Mouse (Mus musculus) hindbrain, embryonic 15.5 days (tissue): ENCODE measurements around the gene Zfp652. TPM values are rescaled to one million over a fixed set of nuclear protein-coding genes. Genes with fewer than 3 reads are reported as not detected.

ENCODE experiments used
- ATAC-seq: fragments of 200-750 bp; cut with Nextera tagmentation; 2 replicates; pipeline ENCODE4 v1.8.0; 2017; ENCODE audit warnings: low read depth, moderate number of reproducible peaks, moderate TSS enrichment; ENCODE audit not compliant: low FRiP score
- H3K27ac ChIP-seq: fragments of 300-500 bp; sonication (generic); replicated peaks from 2 replicates; pipeline ENCODE4 v1.5.1; 2015; ENCODE audit warnings: mild to moderate bottlenecking, inconsistent platforms
- H3K27me3 ChIP-seq: fragments of 300-500 bp; sonication (generic); 2 replicates; pipeline ENCODE4 v1.6.1; 2015; ENCODE audit warnings: control low read depth, inconsistent platforms
- H3K36me3 ChIP-seq: fragments of 300-500 bp; sonication (generic); 2 replicates; pipeline ENCODE4 v1.6.1; 2015; ENCODE audit warnings: control low read depth, inconsistent platforms
- H3K4me1 ChIP-seq: fragments of 300-500 bp; sonication (generic); replicated peaks from 2 replicates; pipeline ENCODE4 v1.6.1; 2015; ENCODE audit warnings: control low read depth, inconsistent platforms
- H3K4me2 ChIP-seq: fragments of 300-500 bp; sonication (generic); 2 replicates; pipeline ENCODE4 v1.6.1; 2015; ENCODE audit warnings: moderate library complexity, mild to moderate bottlenecking, inconsistent platforms
- H3K4me3 ChIP-seq: fragments of 300-500 bp; sonication (generic); 2 replicates; pipeline ENCODE4 v1.5.1; 2015; ENCODE audit warnings: mild to moderate bottlenecking, inconsistent platforms
- H3K9ac ChIP-seq: fragments of 300-500 bp; sonication (generic); 2 replicates; pipeline ENCODE4 v1.6.1; 2015; ENCODE audit warnings: inconsistent platforms
- H3K9me3 ChIP-seq: fragments of 300-500 bp; sonication (generic); 2 replicates; pipeline ENCODE4 v1.6.1; 2016; ENCODE audit warnings: control low read depth, inconsistent platforms
- WGBS: fragments of 180-500 bp; shearing (Covaris S2); methylation state at CpG from one replicate; pipeline ENCODE4 v1.1.7; 2015; 5-methylcytosine and 5-hydroxymethylcytosine counted together
- polyA plus RNA-seq: library from polyadenylated mRNA; unstranded; fragments of >200 nt; fragmentation: Nextera tagmentation; extraction: Ambion mirVana; gene quantifications from 2 replicates; pipeline ENCODE4 v1.2.1, GENCODE M21; 2015

Gene Zfp652
- polyA plus RNA-seq, 1 experiment from 2014 or later: 26.1 TPM

GRCm38 (mm10) chr11:95773264-95773663 lies 60.8 kb downstream of the Zfp652 start:
- H3K4me3 ChIP-seq: no peak overlapping the region
- no peaks in the 10 kb centered on the region for H3K9me3 ChIP-seq
- H3K9ac ChIP-seq: no peak overlapping the region
- no peak overlapping the region for H3K27ac ChIP-seq
- peaks cover 4% of the 10 kb centered on the region for H3K36me3 ChIP-seq
- ATAC-seq: no peak
- H3K27me3 ChIP-seq: no peaks in the 10 kb centered on the region
- H3K4me2 ChIP-seq: no peak overlapping the region
- 92% methylated on average over 3 of the region's 3 CpGs for WGBS
- H3K4me1 ChIP-seq: no peaks in the 10 kb centered on the region

GRCm38 (mm10) chr11:95777323-95778297 lies 65.1 kb downstream of the Zfp652 start:
- ATAC-seq: no peak
- H3K27me3 ChIP-seq: no peaks in the 10 kb centered on the region
- H3K9ac ChIP-seq: no peak overlapping the region
- no peak overlapping the region for H3K4me2 ChIP-seq
- H3K4me1 ChIP-seq: no peaks in the 10 kb centered on the region
- H3K4me3 ChIP-seq: no peak overlapping the region
- no peak overlapping the region for H3K27ac ChIP-seq
- WGBS: 88% methylated on average over 17 of the region's 17 CpGs
- H3K36me3 ChIP-seq: no peaks in the 10 kb centered on the region
- H3K9me3 ChIP-seq: no peaks in the 10 kb centered on the region

GRCm38 (mm10) chr11:95778831-95779251 lies 66.4 kb downstream of the Zfp652 start:
- no peak overlapping the region for H3K9ac ChIP-seq
- H3K27ac ChIP-seq: no peak overlapping the region
- H3K4me2 ChIP-seq: no peak overlapping the region
- no peak for ATAC-seq
- H3K9me3 ChIP-seq: no peaks in the 10 kb centered on the region
- H3K36me3 ChIP-seq: no peaks in the 10 kb centered on the region
- no peaks in the 10 kb centered on the region for H3K27me3 ChIP-seq
- no peak overlapping the region for H3K4me3 ChIP-seq
- no peaks in the 10 kb centered on the region for H3K4me1 ChIP-seq
- WGBS: 84% methylated on average over 4 of the region's 4 CpGs

- H3K4me2 ChIP-seq: no peak overlapping the region
- no peak for ATAC-seq
- no peaks in the 10 kb centered on the region for H3K9me3 ChIP-seq
- 85% methylated on average over 4 of the region's 4 CpGs for WGBS
- no peak overlapping the region for H3K9ac ChIP-seq
- H3K36me3 ChIP-seq: no peaks in the 10 kb centered on the region
- H3K27ac ChIP-seq: no peak overlapping the region
- no peak overlapping the region for H3K4me3 ChIP-seq
- no peaks in the 10 kb centered on the region for H3K4me1 ChIP-seq
- no peaks in the 10 kb centered on the region for H3K27me3 ChIP-seq
Observed at GRCm38 (mm10) chr11:95779366-95779765, 66.9 kb downstream of the Zfp652 start.

- H3K27me3 ChIP-seq: no peaks in the 10 kb centered on the region
- H3K4me2 ChIP-seq: no peak overlapping the region
- H3K36me3 ChIP-seq: no peaks in the 10 kb centered on the region
- no peak overlapping the region for H3K4me3 ChIP-seq
- no peak for ATAC-seq
- WGBS: 95% methylated on average over 8 of the region's 8 CpGs
- H3K9me3 ChIP-seq: no peaks in the 10 kb centered on the region
- no peaks in the 10 kb centered on the region for H3K4me1 ChIP-seq
- H3K9ac ChIP-seq: no peak overlapping the region
- no peak overlapping the region for H3K27ac ChIP-seq
Observed at GRCm38 (mm10) chr11:95780480-95780879, 68.0 kb downstream of the Zfp652 start.

GRCm38 (mm10) chr11:95781557-95781956 lies 69.1 kb downstream of the Zfp652 start:
- 83% methylated on average over 11 of the region's 11 CpGs for WGBS
- no peak overlapping the region for H3K27ac ChIP-seq
- H3K4me2 ChIP-seq: no peak overlapping the region
- no peaks in the 10 kb centered on the region for H3K36me3 ChIP-seq
- no peak overlapping the region for H3K9ac ChIP-seq
- no peaks in the 10 kb centered on the region for H3K4me1 ChIP-seq
- no peaks in the 10 kb centered on the region for H3K27me3 ChIP-seq
- H3K4me3 ChIP-seq: no peak overlapping the region
- ATAC-seq: no peak
- no peaks in the 10 kb centered on the region for H3K9me3 ChIP-seq

GRCm38 (mm10) chr11:95783457-95783856 lies 71.0 kb downstream of the Zfp652 start:
- Histone ChIP-seq H3K4me3 (no peak overlapping the region), H3K9ac (no peak overlapping the region), H3K4me1 (no peaks in the 10 kb centered on the region), H3K4me2 (no peak overlapping the region), H3K27me3 (no peaks in the 10 kb centered on the region), H3K9me3 (no peaks in the 10 kb centered on the region), H3K36me3 (no peaks in the 10 kb centered on the region), H3K27ac (no peak overlapping the region)
- ATAC-seq: no peak
- WGBS: 82% methylated on average over 4 of the region's 4 CpGs

GRCm38 (mm10) chr11:95783958-95784357 lies 71.5 kb downstream of the Zfp652 start:
- H3K27ac ChIP-seq: no peak overlapping the region
- WGBS: 81% methylated on average over 9 of the region's 9 CpGs
- H3K27me3 ChIP-seq: no peaks in the 10 kb centered on the region
- H3K9ac ChIP-seq: no peak overlapping the region
- no peak overlapping the region for H3K4me3 ChIP-seq
- H3K4me1 ChIP-seq: no peaks in the 10 kb centered on the region
- H3K9me3 ChIP-seq: no peaks in the 10 kb centered on the region
- ATAC-seq: no peak
- no peak overlapping the region for H3K4me2 ChIP-seq
- no peaks in the 10 kb centered on the region for H3K36me3 ChIP-seq

GRCm38 (mm10) chr11:95785675-95786074 lies 73.2 kb downstream of the Zfp652 start:
- Histone ChIP-seq H3K27me3 (no peaks in the 10 kb centered on the region), H3K4me1 (no peaks in the 10 kb centered on the region), H3K9ac (no peak overlapping the region), H3K36me3 (no peaks in the 10 kb centered on the region), H3K4me3 (no peak overlapping the region), H3K27ac (no peak overlapping the region), H3K4me2 (no peak overlapping the region), H3K9me3 (no peaks in the 10 kb centered on the region)
- WGBS: 94% methylated on average over 4 of the region's 4 CpGs
- no peak for ATAC-seq

- no peak for ATAC-seq
- 90% methylated on average over 6 of the region's 6 CpGs for WGBS
Observed at GRCm38 (mm10) chr11:95786511-95786910, 74.0 kb downstream of the Zfp652 start.

GRCm38 (mm10) chr11:95789451-95789891 lies 77.0 kb downstream of the Zfp652 start:
- H3K27me3 ChIP-seq: no peaks in the 10 kb centered on the region
- 89% methylated on average over 8 of the region's 8 CpGs for WGBS
- H3K4me3 ChIP-seq: no peak overlapping the region
- no peaks in the 10 kb centered on the region for H3K4me1 ChIP-seq
- no peaks in the 10 kb centered on the region for H3K36me3 ChIP-seq
- no peak for ATAC-seq
- no peak overlapping the region for H3K9ac ChIP-seq
- no peak overlapping the region for H3K27ac ChIP-seq
- H3K4me2 ChIP-seq: no peak overlapping the region
- no peaks in the 10 kb centered on the region for H3K9me3 ChIP-seq

More at GRCm38 (mm10) chr11:95786511-95786910, 74.0 kb downstream of the Zfp652 start:
- H3K27ac ChIP-seq: no peak overlapping the region
- H3K36me3 ChIP-seq: no peaks in the 10 kb centered on the region
- no peak overlapping the region for H3K9ac ChIP-seq
- no peak overlapping the region for H3K4me3 ChIP-seq
- H3K4me1 ChIP-seq: no peaks in the 10 kb centered on the region
- H3K4me2 ChIP-seq: no peak overlapping the region
- H3K9me3 ChIP-seq: no peaks in the 10 kb centered on the region
- no peaks in the 10 kb centered on the region for H3K27me3 ChIP-seq

GRCm38 (mm10) chr11:95791787-95792186 lies 79.3 kb downstream of the Zfp652 start:
- H3K4me3 ChIP-seq: no peak overlapping the region
- H3K27ac ChIP-seq: no peak overlapping the region
- no peak for ATAC-seq
- H3K9me3 ChIP-seq: no peaks in the 10 kb centered on the region
- WGBS: 86% methylated on average over 13 of the region's 13 CpGs
- no peak overlapping the region for H3K4me2 ChIP-seq
- peaks cover 6% of the 10 kb centered on the region for H3K4me1 ChIP-seq
- H3K36me3 ChIP-seq: no peaks in the 10 kb centered on the region
- H3K9ac ChIP-seq: no peak overlapping the region
- H3K27me3 ChIP-seq: 0 out of 2 replicates have a peak, but pooled peaks cover under 1% of the 10 kb centered on the region
